15 mouse cellular contexts compared by ENCODE assay signal in genomic region chr15:36717835-36718234, GRCm38 (mm10).
"Had no signal": no experiment of that assay in that cellular context is flagged by ENCODE, and none has a peak within 500 bp of the region (broad histone marks: within the 10 kb centered on the region; RNA-seq: fewer than 3 reads in every experiment).

No protein-coding gene starts in this region.

- H3K27ac ChIP-seq: left cerebral cortex, adult 2 months; limb, embryonic 12.5 days; limb, embryonic 15.5 days; liver, embryonic 14.5 days; midbrain, embryonic 10.5 days; midbrain, embryonic 13.5 days; neural tube, embryonic 13.5 days had no signal

- H3K4me3 ChIP-seq: left cerebral cortex, adult 2 months; limb, embryonic 12.5 days; limb, embryonic 15.5 days; midbrain, embryonic 10.5 days; midbrain, embryonic 13.5 days; myocyte; neural tube, embryonic 13.5 days had no signal

- DNase-seq: layer of hippocampus, postnatal 36 days; liver, postnatal 0 days; lung, embryonic 14.5 days; retina, postnatal 1 day; thymus, adult 18-20 months; thymus, postnatal 36 days had no signal

- H3K9me3 ChIP-seq: limb, embryonic 12.5 days; limb, embryonic 15.5 days; megakaryocyte, embryonic 14.5 days; midbrain, embryonic 10.5 days; midbrain, embryonic 13.5 days; neural tube, embryonic 13.5 days had no signal

- H3K27me3 ChIP-seq: limb, embryonic 12.5 days; limb, embryonic 15.5 days; megakaryocyte, embryonic 14.5 days; midbrain, embryonic 13.5 days; neural tube, embryonic 13.5 days had no signal

- H3K36me3 ChIP-seq: limb, embryonic 12.5 days; limb, embryonic 15.5 days; midbrain, embryonic 10.5 days; midbrain, embryonic 13.5 days; neural tube, embryonic 13.5 days had no signal
